Mouse (Mus musculus): ENCODE measurements around the gene Ddx58. TPM values are rescaled to one million over a fixed set of nuclear protein-coding genes. Genes with fewer than 3 reads are reported as not detected.

Gene Ddx58
- polyA plus RNA-seq, 2 experiments from 2014 or later: 81.4 to 82.3 TPM

DNA sequence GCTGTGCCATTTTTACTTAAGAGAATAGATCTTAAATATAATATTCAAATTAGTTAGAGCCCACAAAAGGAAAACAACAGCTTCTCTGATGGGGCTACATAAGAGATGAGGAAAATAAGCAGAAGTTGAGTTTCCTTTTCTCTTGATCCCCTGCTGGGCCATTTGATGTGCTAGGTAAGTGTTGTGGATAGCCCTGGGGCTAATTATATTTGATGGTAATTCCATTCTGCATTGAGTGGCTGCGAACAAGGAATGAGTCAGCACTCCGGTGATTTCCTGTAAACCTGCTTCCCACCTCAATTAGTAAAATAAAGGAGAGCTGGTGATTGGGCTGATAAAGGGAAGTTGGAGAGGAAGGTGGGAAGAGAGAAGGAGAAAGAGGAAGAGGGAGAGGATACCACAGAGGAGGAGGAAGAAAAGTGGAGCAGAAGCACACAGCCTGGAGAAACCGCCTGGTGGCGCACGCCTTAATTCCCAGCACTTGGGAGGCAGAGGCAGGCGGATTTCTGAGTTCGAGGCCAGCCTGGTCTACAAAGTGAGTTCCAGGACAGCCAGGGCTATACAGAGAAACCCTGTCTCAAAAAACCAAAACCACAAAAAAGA, 6.5 kb downstream of the Ddx58 start:
- no peak for ATAC-seq

DNA sequence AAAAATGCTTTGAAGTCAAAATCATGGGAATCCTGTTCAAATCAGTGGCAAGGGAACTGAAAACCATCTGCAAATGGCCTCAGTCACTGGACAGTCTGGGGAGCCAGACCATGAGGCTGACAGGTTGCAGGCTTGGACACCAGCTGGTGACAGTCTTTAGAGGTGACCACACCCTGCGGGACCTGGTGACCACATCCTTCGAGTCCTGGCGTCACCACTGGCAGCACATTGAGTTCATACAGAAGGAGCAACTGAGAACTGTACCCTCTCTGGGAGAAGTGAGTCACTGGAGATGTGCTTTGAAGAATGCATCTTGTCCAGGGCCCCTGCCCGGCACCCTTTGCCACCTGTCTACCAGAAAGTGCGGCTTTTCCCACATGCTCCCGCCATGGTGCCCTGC, 9.9 kb downstream of the Ddx58 start:
- no peak for ATAC-seq

DNA sequence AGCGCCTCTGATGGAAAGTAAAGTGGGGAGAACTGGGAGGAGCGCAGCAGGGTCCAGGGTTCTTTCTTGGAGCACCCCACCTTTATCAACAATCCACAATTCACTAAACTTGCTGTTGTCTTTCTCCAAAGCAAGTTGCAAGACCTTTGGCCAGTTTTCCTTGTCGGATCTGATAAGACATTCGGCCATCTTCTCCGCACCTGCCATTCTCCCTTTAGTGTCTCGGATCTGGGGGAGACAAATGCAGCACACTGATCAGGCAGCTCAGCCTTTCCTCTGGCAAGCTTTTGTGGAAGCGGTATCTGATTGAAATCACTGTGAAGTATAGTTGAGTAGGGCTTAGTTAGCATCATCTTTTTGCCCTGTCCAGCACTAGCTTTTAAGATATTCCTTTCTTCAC, 11.7 kb downstream of the Ddx58 start:
- ATAC-seq: no peak

DNA sequence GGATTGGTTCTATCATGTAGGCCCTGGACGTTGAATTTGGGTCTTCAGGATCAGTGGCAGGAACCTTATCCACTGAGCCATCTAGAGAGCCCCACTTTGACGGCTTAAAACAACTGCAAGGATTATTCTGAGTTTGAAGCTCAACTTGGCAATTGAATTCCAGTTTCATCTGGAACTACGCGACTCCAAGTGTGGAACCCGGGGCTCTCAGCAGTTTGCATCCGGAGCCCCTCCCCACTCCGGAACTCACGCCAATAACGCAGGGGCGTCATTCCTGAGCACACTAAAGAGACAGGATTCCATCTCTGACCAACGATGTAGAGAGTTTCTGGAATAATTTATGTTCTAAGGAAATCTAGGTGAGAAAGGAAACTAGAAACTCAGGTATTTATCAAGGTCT, 12.5 kb downstream of the Ddx58 start:
- ATAC-seq: no peak

DNA sequence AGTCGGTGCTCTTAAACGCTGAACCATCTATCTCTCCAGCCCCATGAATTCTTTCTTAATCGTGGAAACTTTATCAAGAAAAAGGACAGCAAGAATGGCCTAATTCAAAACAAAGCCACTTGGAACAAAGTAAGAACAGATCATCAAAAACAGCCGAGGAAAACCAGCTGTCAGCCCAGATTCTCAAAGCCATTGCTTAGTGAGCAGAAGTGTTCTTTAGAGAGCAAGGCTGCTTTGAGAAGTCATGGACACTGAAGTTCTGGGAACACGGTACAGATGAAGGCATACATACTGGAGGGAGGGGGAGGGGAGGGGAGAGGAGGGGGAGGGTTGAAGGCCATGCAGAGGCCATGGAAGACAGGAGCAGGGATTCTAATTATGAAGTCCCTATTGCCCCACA, 13.5 kb downstream of the Ddx58 start:
- no peak for ATAC-seq

GRCm38 (mm10) chr4:40221876-40222585, 17.6 kb downstream of the Ddx58 start:
- ATAC-seq: no peak

GRCm38 (mm10) chr4:40221004-40221760, 18.4 kb downstream of the Ddx58 start:
- ATAC-seq: no peak

- ATAC-seq: no peak
Measured at GRCm38 (mm10) chr4:40220437-40220836, 19.2 kb downstream of the Ddx58 start.

DNA sequence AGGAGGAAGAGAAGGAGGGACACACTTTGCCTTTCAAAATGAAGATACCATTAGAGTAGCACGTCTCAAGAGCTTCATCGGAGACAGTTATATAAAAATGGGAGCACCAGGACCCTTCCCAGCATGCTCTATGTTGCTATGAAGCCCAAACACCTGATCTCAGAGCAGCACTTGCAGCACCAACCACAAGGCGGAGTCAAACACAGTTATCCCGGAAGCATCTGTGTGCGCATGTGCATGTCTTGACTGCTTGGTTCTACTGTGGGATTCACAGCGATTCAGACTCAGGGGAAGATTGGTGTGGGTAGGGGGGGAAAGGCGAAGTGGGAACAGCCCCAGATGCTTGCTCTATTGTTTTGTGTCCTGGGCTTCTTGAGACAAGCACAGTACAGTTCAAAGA, 21.2 kb downstream of the Ddx58 start:
- peak; percentile 68 for ATAC-seq

DNA sequence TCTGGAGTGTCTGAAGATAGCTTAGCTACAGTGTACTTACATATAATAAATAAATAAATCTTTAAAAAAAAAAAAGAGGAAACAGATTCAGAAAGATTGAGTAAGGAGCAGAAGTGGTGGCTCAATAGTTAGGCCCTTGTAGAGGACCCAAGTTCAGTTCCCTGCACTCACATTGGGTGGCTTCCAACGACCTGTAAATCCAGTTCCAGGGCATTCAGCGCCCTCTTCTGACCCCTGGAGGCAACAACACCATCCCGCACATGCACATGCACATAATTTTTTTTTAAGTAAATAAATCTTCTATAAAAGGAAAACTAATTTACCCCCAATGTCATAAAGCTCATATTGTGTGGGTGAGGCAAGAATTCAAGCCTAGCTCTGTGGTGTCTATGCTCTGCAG, 21.7 kb downstream of the Ddx58 start:
- no peak for ATAC-seq

- no peak for ATAC-seq
Measured at GRCm38 (mm10) chr4:40212177-40212576, 27.5 kb downstream of the Ddx58 start.

- ATAC-seq: no peak
Measured at GRCm38 (mm10) chr4:40207701-40208100, 31.9 kb downstream of the Ddx58 start.

DNA sequence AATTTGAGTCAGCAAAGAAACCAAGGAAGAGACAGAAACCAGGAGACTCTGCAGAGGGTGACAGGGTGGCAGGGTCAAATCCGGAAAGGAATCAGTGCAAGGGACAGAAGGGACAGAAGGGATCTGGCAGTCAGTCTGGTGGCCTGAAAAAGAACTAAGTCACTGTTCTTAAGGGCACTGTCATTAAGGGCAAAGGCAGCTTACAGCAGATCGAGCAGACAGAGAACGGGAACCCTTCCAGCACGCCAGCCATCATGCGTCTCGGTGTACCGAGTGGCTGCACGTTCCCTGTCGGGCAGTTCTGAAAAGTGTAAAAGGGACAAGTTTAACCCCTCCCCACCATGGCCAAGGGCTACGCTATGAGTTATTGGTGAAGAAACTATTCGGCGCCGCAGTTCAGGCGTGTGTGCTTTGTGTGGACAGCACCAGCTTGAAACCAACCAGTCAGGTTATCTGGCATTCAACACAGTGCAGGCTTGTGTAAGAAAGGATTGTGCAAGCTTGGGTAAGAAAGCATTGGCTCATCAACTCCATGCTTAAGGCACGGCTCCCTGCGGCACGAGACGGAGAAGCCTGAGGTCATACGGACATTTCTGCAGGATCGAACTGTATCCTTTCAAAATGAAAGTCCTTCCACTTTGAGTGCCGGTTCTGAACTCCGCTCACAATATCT, 34.3 kb downstream of the Ddx58 start:
- ATAC-seq: no peak

GRCm38 (mm10) chr4:40204374-40204773, 35.3 kb downstream of the Ddx58 start:
- ATAC-seq: no peak

- ATAC-seq: no peak
Measured at GRCm38 (mm10) chr4:40202205-40202604, 37.4 kb downstream of the Ddx58 start.

- no peak for ATAC-seq
Measured at GRCm38 (mm10) chr4:40195336-40195735, 44.3 kb downstream of the Ddx58 start.

- no peak for ATAC-seq
Measured at GRCm38 (mm10) chr4:40193461-40193860, 46.2 kb downstream of the Ddx58 start.

DNA sequence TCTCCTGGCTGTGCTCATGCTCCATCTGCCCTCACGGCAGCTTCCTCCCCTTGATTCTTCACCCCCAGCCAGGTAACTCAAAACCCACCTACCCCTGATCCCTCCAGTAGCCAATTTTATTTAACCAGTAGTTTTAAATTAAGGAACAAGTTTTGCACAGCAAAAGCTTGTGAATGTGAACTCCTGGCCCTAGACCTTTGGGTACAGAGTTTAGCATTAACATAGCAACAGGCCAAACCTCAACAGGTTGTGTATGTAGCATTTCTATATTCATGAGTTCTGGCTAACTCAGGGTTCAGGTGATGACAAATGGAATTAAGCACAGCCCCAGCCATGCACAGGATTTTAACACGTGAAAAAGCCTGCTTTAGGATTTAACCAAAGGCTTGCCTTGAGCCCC, 47.4 kb downstream of the Ddx58 start:
- no peak for ATAC-seq

DNA sequence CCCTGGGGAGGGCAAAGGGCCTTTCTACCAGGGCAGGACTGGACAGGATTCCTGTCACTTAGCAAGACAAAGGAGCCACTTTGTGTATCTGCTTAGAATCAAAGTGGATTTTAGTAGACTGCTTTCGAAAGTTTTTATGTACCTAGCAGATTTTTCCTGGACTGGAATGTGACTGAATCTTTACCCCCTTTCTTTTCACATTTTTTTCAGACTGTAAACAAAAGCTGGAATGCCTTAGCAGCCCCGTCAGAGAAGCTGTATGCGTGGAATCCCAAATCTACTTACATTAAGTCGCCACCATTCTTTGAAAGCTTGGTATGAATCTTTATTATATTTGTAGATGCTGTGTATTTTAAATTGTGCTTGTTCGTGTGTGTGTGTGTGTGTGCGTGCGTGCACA, 51.7 kb downstream of the Ddx58 start:
- no peak for ATAC-seq

- ATAC-seq: no peak
Measured at GRCm38 (mm10) chr4:40184470-40184869, 55.2 kb downstream of the Ddx58 start.

- no peak for ATAC-seq
Measured at GRCm38 (mm10) chr4:40183781-40184180, 55.8 kb downstream of the Ddx58 start.

DNA sequence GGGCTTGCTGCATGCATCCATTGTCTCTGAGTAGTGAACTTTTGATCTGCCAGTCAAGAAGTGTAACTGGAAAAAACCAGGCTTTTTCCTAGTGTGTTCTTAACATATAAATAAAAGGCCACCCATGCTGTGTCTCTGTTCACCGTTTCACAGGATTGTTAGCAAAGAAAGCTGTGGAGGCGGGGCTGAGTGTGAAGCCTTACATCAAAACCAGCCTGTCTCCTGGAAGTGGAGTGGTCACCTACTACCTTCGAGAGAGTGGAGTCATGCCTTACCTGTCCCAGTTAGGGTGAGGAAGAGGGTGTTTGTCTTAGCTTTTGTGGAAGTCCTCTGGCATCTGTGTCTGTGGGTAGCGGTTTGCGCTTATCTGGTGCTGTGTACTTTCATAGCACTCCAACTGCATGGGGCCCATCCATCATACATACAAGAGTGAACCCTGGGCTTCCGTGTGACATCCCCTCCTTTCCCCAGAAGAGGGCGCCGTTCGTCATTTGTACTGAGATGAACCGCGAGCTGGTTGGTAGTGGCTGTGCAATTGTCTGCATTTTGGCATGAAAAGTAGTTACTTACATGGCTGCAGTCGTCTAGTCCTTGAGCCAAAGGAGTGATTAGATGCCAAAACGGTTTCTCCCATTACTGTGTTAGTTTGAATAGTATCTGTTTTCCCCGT, 56.8 kb downstream of the Ddx58 start:
- peak; percentile 75 for ATAC-seq

DNA sequence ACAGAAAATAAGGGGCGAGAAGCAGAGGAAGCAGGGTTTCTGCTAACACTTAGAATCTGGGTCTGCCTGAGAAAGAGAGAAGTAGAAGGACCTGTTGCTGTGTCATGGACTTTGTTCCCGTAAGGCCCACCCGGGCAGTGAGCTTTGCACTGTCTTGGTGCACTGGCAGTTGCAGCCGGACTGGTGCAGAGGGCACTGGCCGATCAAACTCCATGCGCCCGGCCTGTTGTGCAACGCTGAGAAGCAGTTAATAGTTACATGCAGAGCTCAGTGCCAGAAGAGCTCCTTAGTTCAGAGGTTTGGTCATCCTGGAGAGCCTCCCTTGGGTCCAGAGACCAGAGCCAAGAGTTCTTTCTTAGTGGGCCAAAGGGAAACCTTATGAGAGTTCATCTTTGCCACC, 57.9 kb downstream of the Ddx58 start:
- no peak for ATAC-seq
